Mouse (Mus musculus): ENCODE measurements around the gene Plagl1.

- TF ChIP-seq CTCF (IDR thresholded peaks at IDR 0.05; ENCODE audit: low read depth, low read length) (no peak), GATA1 (IDR thresholded peaks at IDR 0.05; ENCODE audit: borderline replicate concordance, low read length) (no peak)
Measured at GRCm38 (mm10) chr10:13127946-13128345, 67.6 kb downstream of the Plagl1 start.

All from G1E (cell line).